Comparison of ENCODE assay signal across 8 mouse cellular contexts in the genomic region with DNA sequence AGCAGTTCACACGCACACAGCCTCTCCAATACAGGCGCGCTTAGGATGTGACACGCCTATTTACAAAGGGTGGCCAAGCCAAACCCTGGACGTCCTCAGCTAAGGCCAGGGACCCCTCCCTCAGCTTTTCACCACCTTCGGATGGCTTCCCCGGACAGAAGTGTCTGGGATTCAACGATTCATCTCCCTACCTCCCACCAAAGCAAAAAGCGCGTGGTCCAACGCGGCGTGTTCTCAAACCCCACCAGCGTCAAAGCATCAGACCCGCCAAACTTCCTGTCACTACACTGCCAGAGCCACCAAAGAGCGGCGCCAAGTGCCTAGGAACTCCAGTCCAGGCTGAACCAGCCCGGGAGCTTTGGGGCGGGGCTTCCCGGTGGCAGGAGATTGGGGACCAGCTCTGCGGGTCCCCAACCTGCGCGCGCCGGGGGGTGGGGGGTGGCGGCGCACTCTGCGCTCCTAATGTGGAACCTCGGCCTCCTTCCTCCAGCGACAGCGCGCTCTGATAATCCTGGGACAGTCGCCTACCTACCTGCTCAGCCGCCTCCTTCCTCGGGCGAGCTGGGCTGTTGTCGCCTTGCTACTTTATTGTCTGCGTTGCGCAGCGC. TPM values are rescaled to one million over a fixed set of nuclear protein-coding genes. Genes with fewer than 3 reads are reported as not detected.
DNase-seq lines count a peak whose midpoint lies in the region; ATAC-seq lines count a peak whose summit lies in the region.

No protein-coding gene starts in this region.

- ATAC-seq in erythroblast, adult 5-6 weeks (replicated peaks; ENCODE audit: low FRiP score, poor library complexity, severe bottlenecking) = no peak

- intact Hi-C loops in gastrocnemius, postnatal 36 days (cut with DNase I) = no loop called here
- intact Hi-C loops in left cerebral cortex, postnatal 14 days (cut with DNase I) = loop anchor here (10.0 kb wide), 1 partner anchor 98 kb away; no protein-coding TSS in a partner anchor

- H3K4me3 ChIP-seq in erythroblast, embryonic 14.5 days (replicated peaks) = peak overlapping the region; percentile 12

- no peaks in the 10 kb centered on the region for H3K36me3 ChIP-seq in erythroblast, embryonic 14.5 days (ENCODE audit: control insufficient read depth)

- no peaks in the 10 kb centered on the region for H3K4me1 ChIP-seq in erythroblast, embryonic 14.5 days (ENCODE audit: control insufficient read depth)

- H3K9me3 ChIP-seq in erythroblast, embryonic 14.5 days (ENCODE audit: control insufficient read depth, low read length) = no peaks in the 10 kb centered on the region

- H3K27me3 ChIP-seq in erythroblast, embryonic 14.5 days (ENCODE audit: control insufficient read depth) = peaks cover 33% of the 10 kb centered on the region

- peak; percentile 83 for DNase-seq in embryo, embryonic 10 days (ENCODE audit: low spot score)
- peak; percentile 22 to 23 for DNase-seq in gastrocnemius, postnatal 36 days
- peak; percentile 24 for DNase-seq in hindlimb bud, embryonic 11.5 days (ENCODE audit: extremely low spot score, low read depth, low spot score)
- DNase-seq in left cerebral cortex, postnatal 14 days (ENCODE audit: low spot score in 2 of 2) = peak; percentile 12 to 31
- peak; percentile 76 for DNase-seq in mesoderm, embryonic 11.5 days (ENCODE audit: low read depth, low spot score)
- DNase-seq in testis, postnatal 10 days (ENCODE audit: low spot score) = peak; percentile 65

RNA-seq across cellular contexts. Expression of a gene that starts 0.6 kb away (rescaled TPM):
- polyA plus RNA-seq in erythroblast, embryonic 14.5 days (2012) = 0.01 TPM in 1 of 2 replicates, not detected in the other
- 4.8 and 6.1 TPM in 2 replicates for total RNA-seq in erythroblast, adult 5-6 weeks (2015; ENCODE audit: low replicate concordance)
- total RNA-seq in erythroblast, adult 5-6 weeks (2017; ENCODE audit: low replicate concordance) = 2.9 and 3.2 TPM in 2 replicates
- 1 to 10 TPM; 5.6 to 6.4 TPM for total RNA-seq in gastrocnemius, postnatal 36 days (2021)
- total RNA-seq in left cerebral cortex, postnatal 14 days (2021) = 10 to 100 TPM; 19.5 to 21.0 TPM

Comparison
In these comparisons a context has a peak if more than half of its experiments do, and no peak if none do; other contexts are left out.
1. DNase-seq: peak in every context shown above with its lines; median percentile 83 in embryo, embryonic 10 days; 76 in mesoderm, embryonic 11.5 days; 65 in testis, postnatal 10 days; 24 in hindlimb bud, embryonic 11.5 days; 22 in gastrocnemius, postnatal 36 days; 22 in left cerebral cortex, postnatal 14 days.